Mouse (Mus musculus) CD4-positive, CD25-positive, alpha-beta regulatory T cell, adult 4 months (primary cell): ENCODE measurements around the gene Cpne5. TPM values are rescaled to one million over a fixed set of nuclear protein-coding genes. Genes with fewer than 3 reads are reported as not detected.
"Not testable (repeated sequence)": the region's sequence is repeated elsewhere in the genome, so short reads cannot be mapped to it uniquely, and the experiment has no call there.

ENCODE experiments used
- ATAC-seq: one replicate; pipeline ENCODE4 v1.8.0; 2017
- polyA plus RNA-seq, 2 experiments: library from polyadenylated mRNA; unstranded; fragments of 100-300 nt; shearing (Covaris generic); gene quantifications; one replicate each; pipeline ENCODE4 v1.2.1; 2017

Gene Cpne5
- polyA plus RNA-seq, result 1 to 10 TPM; 2.2 to 2.3 TPM

- ATAC-seq, result no peak
Measured at GRCm38 (mm10) chr17:29237772-29238420, at the start of gene Cpne5. TSS of gene Cpne5 (minus strand) at chr17:29238167.

- ATAC-seq, result no peak
Measured at GRCm38 (mm10) chr17:29282216-29282952, 44.4 kb upstream of the Cpne5 start.

GRCm38 (mm10) chr17:29281541-29281940 lies 43.6 kb upstream of the Cpne5 start:
- no peak for ATAC-seq

- ATAC-seq, result peak; percentile 97
Measured at GRCm38 (mm10) chr17:29280422-29280821, 42.5 kb upstream of the Cpne5 start.

- no peak for ATAC-seq
Measured at GRCm38 (mm10) chr17:29273889-29274288, 35.9 kb upstream of the Cpne5 start.

GRCm38 (mm10) chr17:29273156-29273555 lies 35.2 kb upstream of the Cpne5 start:
- ATAC-seq, result no peak

- no peak for ATAC-seq
Measured at GRCm38 (mm10) chr17:29270148-29270698, 32.3 kb upstream of the Cpne5 start.

- no peak for ATAC-seq
Measured at GRCm38 (mm10) chr17:29269349-29269706, 31.4 kb upstream of the Cpne5 start.

- ATAC-seq, result peak; percentile 79
Measured at GRCm38 (mm10) chr17:29268682-29269348, 30.8 kb upstream of the Cpne5 start, which contains the start of gene BC004004. TSS of gene BC004004 (plus strand) at chr17:29268788.

- ATAC-seq, result no peak
Measured at GRCm38 (mm10) chr17:29267931-29268681, 30.1 kb upstream of the Cpne5 start.

GRCm38 (mm10) chr17:29267040-29267439 lies 29.1 kb upstream of the Cpne5 start:
- ATAC-seq, result not testable (repeated sequence)

GRCm38 (mm10) chr17:29264760-29265159 lies 26.8 kb upstream of the Cpne5 start:
- no peak for ATAC-seq

GRCm38 (mm10) chr17:29263840-29264633 lies 26.1 kb upstream of the Cpne5 start, which contains the start of gene Ppil1:
TSS of gene Ppil1 (minus strand) at chr17:29264186.
- peak; percentile 70 for ATAC-seq

- no peak for ATAC-seq
Measured at GRCm38 (mm10) chr17:29263417-29263816, 25.4 kb upstream of the Cpne5 start.

- ATAC-seq, result no peak
Measured at GRCm38 (mm10) chr17:29262259-29262649, 24.3 kb upstream of the Cpne5 start.

- ATAC-seq, result no peak
Measured at GRCm38 (mm10) chr17:29261603-29262258, 23.8 kb upstream of the Cpne5 start.

- ATAC-seq, result no peak
Measured at GRCm38 (mm10) chr17:29260501-29260900, 22.5 kb upstream of the Cpne5 start.

- peak; percentile 62 for ATAC-seq
Measured at GRCm38 (mm10) chr17:29259489-29259888, 21.5 kb upstream of the Cpne5 start.

GRCm38 (mm10) chr17:29258921-29259320 lies 21.0 kb upstream of the Cpne5 start:
- ATAC-seq, result no peak

- ATAC-seq, result no peak
Measured at GRCm38 (mm10) chr17:29258025-29258558, 20.1 kb upstream of the Cpne5 start.
